Mouse (Mus musculus) heart, postnatal 0 days (tissue): ENCODE measurements at regions not wholly inside any gene's neighbourhood (a gene's known extent, or its start where the extent isn't known, plus 50 kb on each side); places are given as distances from the start of the nearest gene placed in this dataset.

Source experiments
- CTCF ChIP-seq: IDR thresholded peaks from 2 replicates; pipeline ENCODE4 v1.5.1; 2016; ENCODE audit warnings: antibody characterized with exemption, control low read depth, low read depth
- EP300 ChIP-seq: IDR thresholded peaks from 2 replicates; pipeline ENCODE4 v1.6.1; 2016; ENCODE audit warnings: antibody characterized with exemption, low read depth

DNA sequence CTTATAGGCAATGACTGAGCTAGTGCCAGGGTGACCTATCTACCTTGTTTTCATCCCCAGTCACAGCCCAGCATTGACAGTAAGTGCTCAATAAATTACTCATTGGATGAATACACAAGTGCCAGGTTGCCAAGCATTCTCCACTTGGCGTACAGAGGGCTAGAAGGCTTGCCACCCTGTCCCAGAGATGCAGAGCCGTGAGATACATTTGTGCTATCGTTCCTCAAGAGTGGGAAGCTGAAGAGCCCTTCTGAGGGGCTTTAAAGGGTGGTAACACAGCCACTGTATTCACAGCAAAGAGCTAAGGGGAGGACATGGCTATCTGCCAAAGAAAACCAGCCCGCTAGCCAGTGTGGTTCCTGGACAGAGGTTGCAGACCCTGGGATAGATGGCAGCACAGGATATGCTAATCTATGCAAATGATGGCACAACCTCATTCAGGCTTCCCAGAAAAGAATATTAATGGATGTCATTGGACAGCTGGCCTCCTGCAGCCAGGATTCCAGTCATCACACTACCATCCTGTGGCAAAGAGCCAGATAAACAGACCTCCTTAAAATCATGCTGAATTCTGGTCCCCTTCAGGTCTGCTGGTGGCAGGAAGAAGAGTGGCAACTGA, 214.4 kb downstream of the Trim29 start:
- TF ChIP-seq CTCF (no peak), EP300 (no peak)
